Mouse (Mus musculus): ENCODE measurements at regions not wholly inside any gene's neighbourhood (a gene's known extent, or its start where the extent isn't known, plus 50 kb on each side); places are given as distances from the start of the nearest gene placed in this dataset.
"Not testable (repeated sequence)": the region's sequence is repeated elsewhere in the genome, so short reads cannot be mapped to it uniquely, and the experiment has no call there.

DNA sequence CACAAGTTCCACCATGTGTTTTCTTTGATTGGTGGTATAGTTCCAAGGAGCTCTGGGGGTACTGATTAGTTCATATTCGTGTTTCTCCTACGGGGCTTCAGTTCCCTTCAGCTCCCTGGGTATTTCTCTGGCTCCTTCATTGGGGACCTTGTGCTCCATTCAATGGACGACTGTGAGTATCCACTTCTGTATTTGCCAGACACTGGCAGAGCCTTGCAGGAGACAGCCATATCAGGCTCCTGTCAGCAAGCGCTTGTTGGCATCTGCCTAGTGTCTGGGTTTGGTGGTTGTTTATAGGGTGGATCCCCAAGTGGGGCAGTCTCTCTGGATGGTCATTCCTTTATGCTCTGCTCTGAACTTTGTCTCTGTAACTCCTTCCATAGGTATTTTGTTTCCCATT is 1905.5 kb upstream of the Sel1l start:
- not testable (repeated sequence) for DNase-seq

DNA sequence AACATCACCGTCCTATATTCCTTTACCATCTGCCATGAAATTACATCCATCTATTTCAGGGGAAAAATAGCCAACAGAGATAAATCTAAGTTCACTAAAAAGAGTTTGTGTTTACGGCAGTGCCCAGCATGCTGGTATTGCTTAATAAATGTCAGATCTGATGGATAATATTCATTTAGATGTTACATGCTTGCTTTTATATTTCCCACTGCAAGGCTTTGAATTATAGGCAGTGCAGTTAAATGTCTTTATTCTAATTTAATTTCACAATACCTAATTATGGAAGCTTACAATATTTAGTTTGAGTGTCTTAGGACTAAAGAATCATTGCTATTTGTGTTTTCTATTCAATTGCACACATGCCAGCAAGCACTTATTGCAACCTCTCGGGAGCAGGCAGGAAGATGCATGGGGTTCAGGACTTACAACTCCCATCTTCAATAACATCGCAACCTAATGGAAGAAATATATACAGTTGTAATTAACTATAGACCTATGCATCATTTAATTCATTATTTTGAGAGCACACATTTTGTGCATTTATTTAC is 1899.4 kb upstream of the Sel1l start:
- DNase-seq = no peak

DNA sequence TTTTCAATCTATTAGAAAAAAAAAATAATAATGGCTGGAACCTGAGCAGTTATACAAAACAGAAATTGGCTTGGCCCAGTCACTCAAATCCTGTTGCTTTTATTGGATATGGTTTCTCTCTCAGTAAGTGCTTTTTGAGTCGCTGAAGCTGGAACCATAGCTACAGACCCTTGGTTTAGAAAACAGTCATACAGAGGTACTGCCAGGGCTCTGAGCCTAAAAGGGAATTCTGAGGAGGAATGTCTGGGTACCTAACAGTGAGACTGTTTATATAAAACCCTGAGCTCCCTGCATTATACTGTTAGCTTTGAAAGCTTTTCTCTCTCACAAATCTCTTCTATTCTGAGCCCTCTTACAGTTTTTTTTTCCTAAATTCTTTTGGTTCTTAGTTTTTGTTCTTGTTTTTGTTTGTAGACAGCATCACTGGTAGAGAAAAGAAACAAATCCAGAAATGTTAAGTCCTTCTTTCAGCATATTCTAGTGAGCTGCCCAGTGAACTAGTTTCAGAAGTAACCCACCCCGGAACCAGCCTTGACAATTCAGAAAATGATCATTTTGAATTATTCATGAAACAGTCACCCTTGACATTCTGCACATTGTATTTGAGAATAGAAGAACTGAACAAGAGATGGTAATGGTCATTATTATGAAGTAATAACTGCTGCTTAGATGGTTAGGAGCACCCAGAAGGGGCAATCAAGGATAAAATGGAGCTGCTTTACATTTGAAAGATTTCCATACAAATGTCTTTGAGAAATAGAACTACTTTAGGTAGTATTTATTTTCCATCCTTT is 1869.9 kb upstream of the Sel1l start:
- no peak for DNase-seq

DNA sequence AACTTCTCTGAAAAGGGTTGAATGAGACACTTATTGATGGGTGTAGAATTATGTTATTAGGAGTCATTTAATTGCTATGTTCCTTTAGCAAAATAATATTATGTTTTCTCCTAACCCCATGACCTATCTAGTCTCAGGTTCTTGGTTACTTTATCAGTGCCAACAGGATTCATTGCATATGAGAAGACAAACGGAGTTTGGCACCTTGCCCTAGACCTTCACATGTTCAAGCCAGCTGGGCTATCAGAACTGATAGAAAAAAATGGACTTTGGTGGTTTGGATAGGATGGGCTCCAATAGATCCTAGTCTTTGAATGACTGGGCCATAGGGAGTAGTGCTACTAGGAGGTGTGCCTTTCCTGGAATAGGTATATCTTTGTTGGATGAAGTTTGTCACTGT is 1857.0 kb upstream of the Sel1l start:
- DNase-seq = no peak

DNA sequence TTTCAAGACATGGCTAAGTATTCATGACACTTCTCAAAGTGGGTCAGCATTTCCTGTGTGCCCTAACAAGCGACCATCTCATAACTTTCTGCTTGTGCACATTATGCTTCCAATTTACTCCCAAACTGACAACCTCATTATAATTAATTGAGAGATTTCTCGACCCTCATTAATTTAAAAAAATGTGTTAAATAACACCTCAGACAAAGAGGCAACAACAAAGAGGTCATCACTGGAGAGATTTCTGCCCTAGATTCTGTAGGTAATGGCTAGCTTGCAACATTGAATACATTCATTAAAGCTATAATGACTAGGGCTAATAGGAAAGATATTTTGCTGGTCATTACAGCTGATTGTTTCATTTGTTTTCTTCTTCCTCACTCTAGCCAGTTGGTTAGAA is 1838.2 kb upstream of the Sel1l start:
- DNase-seq = peak; percentile 94

DNA sequence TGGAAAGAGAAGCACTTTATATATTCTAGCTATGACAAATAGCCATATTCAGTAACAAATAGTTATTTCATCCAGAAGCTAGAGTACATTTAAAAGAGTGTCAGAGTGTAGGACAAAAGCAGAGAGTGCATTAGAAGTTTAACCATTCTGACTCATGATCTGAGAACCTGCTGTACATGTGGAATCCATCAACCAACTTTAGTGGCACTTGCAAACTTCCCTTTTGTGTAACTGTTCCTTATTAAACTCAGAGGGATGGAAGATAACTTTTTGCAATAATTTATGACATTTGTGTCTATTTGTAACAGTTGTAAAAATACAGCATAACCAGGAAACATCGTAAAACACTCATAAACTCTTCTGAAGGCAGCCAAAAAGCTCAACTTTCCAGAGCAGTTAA is 1835.4 kb upstream of the Sel1l start:
- no peak for DNase-seq

DNA sequence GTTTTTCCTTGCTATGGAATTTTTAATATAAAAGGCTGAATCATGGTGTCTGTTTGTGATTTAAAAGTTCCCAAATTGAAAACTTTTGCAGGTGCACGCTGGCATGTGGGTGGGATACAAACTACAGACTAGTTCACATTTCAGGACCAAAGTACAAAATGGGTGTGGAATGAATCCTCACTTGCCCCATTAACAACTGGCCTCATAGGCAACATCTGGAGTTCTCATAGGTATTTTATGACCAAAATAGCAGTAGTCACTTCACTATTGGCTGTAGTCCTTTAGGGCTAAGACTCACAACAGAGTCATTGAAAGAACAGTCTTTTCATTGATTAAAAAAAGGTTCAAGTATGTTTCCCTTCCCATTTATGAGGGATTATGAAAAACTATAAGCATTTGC is 1828.5 kb upstream of the Sel1l start:
- DNase-seq = no peak

DNA sequence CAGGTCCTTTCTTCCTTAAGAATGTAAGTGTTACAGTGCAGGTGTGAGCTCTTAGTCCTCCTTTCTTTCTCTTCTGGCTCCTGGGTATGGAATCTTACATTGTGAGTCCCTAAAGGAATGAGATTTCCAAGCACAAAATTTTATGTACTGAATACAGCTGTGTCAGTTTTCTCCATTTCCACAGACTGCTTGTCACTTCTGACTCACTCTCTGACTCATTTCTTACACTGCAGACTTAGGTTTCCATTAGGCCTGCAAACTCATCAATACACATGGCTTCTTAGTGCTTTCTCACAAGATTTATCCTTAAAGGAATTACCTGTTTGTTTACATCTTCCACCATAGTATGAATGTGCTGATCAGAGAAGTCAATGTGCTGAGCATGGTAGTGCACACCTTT is 1826.1 kb upstream of the Sel1l start:
- no peak for DNase-seq

DNA sequence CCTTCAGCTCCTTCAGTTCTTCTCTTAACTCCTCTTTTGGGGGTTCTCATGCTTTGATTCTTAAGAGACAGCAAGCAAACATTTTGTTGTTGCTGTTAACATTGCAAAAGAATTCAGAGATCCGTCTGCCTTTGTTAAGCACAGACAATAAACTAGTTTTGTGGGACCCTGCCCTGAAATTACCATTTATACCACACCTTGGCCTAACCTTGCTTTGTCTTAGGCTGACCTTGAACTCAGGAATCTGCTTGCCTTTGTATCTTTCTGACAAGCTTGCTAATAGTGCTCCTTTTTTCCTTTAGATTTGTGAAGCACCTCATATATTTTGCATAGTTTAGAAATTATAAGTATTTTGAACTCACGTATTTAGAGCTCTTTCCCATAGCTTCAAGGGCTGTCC is 1820.3 kb upstream of the Sel1l start:
- no peak for DNase-seq

DNA sequence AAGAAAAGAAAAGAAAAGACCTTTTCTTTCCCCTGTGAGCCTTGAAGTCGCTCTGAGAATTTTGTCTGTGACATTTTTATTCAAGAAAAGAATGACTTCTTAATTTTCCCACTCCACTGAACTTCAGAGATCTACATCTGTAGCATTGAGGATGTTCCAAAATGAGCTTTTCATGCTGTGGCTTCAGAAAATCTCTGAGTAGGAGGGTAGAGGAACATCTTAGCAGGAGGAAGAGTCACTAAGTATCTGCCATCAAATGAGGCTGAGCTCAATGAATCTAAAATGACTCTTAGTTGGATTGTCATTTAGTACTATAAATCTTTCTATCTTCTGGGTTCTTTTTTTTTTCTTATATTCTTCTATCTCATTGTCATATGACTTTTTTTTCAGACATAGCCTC is 1817.8 kb upstream of the Sel1l start:
- DNase-seq = no peak
